Mouse (Mus musculus): ENCODE data around the gene Snapc4.

The Snapc4 gene

DNA sequence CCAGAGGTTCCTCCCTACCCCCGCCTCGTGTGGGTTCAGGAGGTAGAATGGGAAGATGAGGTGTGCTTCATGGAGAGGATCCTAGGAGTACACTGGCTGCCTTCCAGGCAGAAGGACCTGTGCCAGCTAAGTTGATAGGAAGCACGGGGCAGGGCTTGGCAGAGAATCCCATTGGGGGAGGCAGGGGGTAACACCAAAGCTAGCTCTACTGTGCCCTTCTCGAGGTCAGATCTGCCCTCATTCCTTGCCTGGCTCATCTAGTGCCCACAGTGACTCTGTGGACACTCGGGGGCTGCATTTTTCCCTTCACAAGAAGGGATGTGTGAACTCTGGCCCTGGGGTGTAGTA, 41.3 kb downstream of the Snapc4 start:
- no peak for DNase-seq (ENCODE audit: low spot score)

DNA sequence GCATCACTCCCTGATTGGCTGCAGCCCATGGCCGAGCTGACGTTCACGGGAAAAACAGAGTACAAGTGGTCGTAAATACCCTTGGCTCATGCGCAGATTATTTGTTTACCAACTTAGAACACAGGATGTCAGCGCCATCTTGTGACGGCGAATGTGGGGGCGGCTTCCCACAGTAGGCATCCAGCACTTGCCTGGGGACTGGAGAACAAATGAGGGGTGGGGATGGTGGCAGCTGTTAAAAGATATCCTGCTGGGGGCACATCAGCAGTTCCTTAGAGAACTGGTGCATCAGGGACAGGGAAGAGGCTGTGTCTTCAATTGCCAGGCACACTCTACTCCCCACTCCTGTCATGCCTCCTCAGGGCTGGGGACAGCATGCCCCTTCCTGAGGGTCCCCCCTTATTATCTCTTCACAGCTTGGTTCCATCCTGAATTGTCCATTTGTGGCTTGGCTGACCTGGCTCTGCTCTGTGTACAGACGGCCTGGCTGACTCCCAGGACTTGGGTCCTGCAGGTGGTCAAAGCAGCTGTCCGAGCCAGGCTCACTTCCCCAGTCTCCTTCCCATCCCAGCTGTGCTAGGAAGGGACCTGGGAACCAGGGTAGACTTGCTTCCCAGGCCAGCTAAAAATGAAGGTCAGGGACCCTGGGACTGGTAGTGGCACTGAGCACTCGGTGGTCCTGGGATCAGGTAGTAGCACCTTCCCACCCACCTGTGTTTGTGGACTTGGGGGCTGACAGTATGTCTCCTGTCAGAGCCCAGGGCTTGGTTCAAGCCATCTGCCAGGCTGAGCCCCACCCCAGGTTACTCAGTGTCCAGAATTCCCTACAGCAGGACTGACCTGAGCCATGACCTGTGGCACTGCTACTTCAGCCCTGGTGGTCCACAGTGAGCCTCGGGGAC, 41.9 kb downstream of the Snapc4 start:
- DNase-seq (ENCODE audit: low spot score), result no peak

DNA sequence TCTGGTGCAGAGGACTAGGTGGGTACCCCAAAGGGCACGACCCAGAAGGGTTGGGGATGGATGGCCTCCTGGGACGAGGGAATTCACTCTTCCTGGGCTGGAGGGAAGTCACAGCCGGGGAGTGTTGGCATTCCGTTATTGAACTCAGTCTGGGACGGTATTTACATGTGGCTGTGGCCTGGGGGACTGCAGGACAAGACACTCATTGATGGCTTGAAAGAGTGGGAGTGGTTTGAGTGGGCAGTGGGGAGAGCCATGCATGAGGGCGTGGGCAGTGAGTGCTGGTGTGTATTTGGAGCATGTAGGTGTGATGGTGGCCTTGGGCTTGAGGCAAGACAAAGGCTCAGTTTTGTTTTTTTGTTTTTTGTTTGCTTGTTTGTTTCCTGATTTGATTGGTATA, 49.8 kb downstream of the Snapc4 start:
- DNase-seq (ENCODE audit: low spot score), result no peak

DNA sequence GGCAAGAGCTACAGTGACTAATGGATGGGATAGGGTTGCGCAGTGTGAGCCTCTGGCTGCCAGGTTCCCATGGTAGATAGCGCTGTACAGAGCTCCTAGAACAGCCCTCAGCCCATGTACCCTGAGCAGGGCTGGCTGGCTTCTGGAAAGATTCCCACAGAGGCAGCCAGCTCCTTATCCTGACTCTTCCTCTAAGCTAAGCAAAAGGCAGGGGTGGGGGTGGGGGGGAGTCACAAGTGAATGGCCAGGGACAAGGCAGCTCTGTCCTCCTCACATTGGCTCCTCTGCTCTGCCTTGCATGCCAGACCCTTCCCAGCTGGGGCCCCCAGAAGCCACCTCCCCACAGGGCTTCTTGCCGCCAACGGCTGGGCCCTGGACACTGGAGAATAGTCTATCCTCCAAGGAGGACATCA, 50.4 kb downstream of the Snapc4 start:
- DNase-seq (ENCODE audit: low spot score), result no peak

DNA sequence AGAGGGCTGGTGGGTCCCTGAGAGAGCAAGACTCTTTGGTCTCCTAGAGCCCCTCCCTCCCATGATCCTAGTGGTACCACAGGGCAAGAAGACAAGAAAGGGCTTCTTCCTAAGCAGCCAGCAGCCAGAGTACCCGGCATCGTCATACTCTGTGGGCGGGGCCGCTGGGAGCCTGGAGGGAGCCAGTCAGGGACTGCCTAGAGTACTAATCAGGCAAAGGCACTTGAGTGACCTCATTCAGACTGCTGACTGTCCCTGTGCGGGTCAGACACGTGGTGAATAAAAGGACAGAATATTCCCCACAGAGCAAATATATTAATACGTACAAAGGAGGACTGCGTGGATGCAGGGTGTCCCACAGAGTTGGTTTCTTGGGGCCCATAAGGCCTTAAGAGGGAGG, 51.1 kb downstream of the Snapc4 start:
- DNase-seq (ENCODE audit: low spot score), result no peak

DNA sequence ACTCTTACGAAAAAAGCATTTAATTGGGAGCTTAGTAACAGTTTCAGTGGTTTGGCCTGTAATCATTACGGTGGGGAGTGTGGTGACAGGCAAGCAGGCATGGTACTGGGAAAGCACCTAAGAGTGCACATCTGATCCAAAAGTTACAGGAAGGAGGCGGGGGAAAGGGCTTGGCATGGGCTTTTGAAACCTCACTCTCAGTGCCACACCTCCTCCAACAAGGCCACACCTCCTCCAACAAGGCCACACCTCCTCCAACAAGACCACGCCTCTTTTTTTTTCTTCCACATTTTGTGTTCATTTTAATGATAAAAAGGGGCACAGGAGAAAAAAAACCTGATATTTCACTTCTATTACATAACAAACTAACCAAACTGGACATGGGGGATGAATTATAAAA, 52.6 kb downstream of the Snapc4 start:
- DNase-seq (ENCODE audit: low spot score), result no peak

DNA sequence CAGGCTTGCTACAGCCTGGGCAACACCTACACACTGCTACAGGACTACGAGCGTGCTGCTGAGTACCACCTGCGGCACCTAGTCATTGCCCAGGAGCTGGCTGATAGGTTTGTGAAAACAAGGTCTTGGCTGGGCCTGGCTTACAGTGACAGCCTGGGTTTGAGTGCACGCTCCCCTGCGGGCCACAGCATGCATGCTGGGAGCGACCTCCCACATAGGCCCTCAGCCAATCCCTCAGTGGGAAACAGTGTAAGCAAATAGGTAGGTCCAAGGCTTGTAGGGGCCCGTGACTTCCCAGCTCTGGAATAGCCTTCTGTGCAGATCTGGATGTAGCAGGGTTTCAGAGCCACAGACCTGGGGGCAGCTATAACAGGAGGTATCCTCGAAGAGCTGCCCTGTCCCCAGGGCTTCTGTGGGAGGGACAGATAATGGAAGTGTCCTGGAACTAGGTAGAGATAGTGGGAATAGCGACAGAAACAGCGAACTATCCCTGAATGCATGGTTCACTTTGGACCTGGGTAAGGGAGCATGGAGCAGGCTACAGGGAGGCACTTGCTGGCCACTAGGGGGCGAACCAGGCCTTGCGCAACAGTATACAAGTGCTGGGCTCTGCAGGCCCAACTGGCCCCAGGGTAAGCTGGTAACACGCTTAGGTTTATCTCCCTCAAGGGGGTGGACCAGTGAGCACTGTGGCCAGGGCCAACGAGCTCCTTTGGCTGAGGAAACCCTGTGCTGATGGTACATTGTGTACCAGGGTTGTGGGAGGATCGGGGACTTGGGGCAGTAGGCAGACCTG, 54.9 kb downstream of the Snapc4 start:
- no peak for DNase-seq (ENCODE audit: low spot score)

DNA sequence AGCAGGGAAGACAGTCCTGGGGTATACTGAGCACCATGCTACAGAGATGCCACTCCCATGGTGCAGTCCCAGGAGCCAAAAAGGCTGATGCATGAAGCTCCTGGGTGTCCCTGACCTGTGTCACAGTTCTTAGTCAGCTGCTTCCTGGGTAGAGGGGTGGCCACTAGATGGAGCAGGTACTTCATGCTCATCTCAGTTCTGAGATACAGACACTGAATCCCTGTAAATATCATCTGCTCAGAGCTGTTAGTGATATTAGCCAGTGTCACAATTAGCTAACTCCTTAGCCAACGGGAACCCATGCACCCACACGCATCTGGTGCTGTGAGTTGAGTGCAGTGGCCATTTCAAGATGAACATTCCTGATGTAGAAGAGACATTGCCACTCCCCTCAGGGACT, 55.5 kb downstream of the Snapc4 start:
- no peak for DNase-seq (ENCODE audit: low spot score)

DNA sequence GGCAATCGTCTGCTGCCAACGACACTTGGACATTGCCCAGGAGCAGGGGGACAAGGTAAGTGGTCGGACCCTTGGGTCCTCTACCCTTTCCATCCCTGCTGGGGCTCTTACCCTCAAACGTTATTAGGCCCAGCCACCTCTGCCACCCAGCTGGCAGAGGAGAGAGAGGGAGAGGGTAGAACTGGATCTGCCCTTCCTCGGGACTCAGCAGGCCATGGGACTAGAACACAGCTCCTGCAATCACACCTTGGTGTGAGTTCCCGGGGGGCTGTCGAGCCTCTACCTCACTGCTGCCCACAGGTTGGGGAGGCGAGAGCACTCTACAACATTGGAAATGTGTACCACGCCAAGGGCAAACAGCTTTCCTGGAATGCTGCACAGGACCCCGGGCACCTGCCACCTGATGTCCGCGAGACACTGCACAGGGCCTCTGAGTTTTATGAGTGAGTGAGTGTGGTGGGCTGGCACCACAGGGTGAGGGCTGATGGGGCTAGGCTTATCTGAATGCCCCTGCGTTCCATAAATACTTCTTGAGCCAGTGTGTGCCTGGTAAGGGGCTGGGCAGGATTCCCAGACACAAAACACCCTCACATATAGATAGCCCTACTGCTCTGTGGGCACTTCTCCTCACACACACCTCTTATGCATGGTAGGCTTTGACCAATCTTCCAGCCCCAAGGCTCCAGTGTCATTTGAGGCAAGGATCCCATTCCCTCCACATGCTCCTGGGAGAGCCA, 56.7 kb downstream of the Snapc4 start:
- no peak for DNase-seq (ENCODE audit: low spot score)

DNA sequence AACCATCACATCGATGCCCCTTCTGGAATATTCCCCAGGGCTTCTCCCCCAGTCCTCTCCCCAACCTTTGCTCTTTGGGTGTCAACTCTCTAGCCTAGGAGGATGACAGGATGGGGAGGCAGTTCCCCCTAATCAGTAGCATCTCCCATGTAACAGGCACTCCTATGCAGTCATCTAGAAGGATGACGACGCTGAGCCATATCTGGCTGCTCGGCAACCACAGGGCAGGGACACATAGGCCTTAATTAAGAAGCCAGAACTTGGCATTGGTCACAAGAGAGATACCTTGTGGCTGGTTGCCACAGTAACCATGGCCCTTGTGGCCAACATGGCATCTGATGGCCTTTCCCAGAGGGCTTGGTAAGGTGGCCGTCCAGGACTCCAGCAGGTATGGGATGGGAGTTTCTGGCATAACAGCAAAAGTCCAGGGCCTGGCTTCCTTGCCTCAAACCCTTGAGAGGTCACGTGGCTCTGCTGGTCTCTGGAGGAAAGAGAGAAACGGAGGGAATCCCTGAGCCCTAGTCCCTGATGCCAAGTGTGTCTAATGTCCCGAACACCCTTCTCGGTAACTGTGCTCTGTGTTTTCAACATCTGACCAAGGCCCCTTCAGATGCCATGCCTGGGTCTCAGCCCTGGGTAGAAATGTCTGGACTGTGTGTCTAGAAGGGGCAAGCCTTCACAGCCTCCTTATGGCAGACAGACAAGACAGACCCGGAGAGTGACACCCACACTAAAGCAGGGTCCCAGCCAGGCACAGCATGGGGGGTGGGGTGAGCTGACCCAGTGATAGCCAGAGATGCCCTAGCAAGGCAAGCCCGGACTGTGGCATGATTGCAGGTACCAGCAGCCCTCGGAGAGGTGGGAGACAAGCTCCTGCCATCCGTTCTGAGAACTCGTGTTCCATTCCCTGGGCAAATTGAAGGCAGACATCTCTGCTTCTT, 59.9 kb downstream of the Snapc4 start:
- DNase-seq (ENCODE audit: low spot score), result no peak

DNA sequence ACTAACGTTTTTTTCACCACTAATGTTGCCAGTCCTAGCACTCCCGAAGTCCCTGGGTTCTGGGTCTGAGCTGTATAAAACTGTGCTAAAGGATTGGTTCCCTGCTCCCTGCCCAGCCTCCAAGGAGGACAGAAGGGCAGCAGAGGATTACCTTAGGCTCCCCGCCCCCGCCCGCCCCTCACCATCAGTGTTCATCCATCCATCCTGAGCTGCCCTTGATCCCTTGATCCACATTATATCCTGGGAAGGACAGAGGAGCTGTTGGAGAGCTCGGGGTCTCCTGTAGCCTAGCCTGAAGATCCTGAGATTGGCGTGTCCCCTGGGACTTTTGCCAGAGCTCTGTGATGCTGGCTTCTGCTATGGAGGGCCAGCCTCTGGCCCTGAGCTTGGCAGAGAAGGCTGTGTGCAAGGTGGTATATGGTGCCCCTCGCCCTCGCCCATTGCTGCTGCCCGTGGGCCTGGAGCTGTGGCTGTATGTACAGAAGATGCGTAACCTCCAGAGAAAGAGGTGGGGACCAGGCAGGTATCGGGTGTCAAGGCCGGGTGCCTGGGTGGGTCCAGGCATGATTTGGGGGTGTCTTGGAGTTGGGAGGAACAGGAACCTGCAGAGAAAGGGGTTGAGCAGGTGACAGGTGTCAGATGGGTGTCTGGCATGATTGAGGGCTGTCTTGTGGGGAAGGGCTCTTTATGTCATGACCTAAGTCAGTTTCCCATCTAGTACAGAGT, 60.8 kb downstream of the Snapc4 start:
- no peak for DNase-seq (ENCODE audit: low spot score)

DNA sequence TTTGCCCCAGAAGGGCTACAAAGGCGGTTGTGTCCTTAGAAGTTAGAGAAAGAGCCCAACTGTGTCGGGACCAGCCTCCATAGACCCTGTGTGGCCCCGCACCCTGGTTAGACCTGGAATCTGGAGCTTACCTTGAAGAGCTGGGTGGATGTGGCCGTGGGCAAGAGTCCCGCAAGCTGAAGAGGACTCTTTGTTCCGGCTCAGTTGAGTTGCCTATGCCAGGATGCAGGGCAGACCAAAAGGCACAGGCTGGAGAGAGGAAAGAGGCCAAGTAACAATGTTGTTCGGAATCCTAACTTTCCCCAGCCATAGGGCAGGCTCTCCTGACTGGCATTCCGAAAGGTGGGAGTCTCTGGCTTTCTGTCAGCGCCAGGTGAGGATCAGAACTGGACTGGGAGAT, 61.3 kb downstream of the Snapc4 start:
- no peak for DNase-seq (ENCODE audit: low spot score)

DNA sequence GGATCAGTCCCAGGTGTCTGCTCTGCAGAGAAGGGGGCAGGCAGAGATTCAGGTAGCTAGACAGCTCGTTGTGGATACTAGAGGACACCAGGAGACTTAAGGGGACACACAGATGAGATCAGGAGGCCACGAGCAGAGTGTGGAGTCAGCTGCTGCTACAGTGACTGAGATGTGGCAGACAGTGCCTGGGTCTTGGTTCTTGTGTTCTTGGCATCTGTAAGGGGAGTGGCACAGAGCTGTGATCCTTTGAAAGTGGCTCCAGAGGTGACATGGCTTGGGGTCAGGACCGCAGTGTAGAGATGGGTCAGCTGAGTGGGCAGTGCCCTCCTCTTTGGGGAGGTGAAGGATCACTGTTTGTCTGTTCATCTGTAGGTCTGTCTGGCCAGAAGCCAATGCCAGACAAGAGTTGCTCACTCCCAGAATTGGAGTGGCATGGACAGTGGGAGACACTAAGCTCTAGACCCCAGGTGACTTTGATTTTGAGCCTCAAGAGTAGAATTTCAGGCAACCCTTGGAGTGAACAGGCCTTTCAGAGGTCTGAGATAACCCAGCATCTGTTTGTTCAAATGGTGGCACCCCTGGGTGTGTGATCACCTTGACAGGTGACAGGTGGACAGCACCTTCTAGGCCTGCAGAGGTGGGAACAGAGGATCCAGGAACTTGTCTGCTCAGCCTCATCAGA, 62.3 kb downstream of the Snapc4 start:
- DNase-seq (ENCODE audit: low spot score), result no peak

DNA sequence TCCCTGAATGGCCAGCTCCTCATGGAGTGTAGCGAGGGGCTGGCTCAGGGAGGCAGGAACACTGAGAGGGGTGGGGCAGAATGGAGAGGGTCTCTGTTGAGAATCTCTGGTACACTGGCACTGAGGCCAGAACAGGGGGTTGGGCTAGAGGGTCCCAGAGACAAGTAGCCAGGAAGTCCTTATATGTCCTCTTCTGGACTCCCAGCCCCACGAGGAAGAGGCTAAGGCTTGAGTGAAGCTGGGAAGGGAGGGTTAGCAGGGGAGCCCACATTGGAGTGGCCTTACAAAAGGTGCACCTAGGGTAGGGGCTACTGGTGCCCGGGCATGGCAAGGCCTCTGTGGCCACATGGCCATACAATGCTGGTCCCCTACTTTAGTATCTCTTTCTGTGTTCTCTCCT, 63.1 kb downstream of the Snapc4 start:
- no peak for DNase-seq (ENCODE audit: low spot score)

DNA sequence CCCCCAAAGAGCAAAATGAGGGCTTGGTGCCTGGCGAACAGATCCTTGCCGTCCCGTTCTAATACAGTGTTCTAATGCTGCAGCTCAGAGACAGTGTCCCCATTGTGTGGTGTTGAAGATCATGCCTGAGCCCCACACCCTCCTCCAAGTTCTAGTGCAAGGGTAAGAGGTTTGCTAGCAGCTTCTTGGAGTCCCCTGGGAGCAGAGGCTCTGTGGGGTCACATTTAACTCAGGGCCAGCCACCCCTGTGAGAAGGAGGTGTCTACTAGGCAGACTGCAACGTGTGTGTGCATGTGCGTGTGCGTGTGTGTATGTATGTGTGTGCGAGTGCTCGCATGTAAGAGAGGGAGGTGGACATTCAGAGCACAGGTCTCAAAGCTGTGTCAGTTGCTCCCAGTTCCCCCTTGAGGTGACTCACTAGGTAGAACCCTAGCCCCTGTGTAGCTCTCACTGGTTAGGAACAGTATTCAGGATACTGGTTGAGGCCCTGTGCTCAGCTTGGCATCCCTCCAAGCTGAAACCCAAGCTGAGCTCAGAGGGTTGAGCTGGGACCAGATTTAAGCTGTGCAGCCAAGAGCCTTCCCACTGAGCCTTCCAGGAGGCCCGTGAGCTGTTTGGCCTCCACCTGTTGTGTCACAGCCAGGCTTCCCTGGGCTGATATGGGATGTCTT, 63.7 kb downstream of the Snapc4 start:
- no peak for DNase-seq (ENCODE audit: low spot score)

DNA sequence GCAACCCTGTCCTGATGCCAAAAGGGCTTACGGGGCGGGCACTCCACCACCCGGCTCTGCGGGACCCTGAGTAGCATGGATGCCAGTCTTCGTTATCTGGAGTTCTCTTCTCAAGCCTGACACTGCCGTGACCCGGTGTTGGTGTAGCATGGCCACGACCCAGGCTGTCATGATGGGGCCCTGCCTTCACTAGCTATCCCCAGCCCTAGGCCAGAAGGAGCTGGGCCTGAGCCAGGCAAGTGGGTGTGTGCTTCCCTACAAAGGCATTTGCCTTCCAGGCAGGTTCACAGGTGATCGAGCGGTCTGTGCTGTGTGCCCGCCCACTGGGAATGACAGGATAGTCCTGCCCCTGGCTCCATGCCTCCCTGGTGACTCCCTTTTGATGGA, 64.5 kb downstream of the Snapc4 start:
- DNase-seq (ENCODE audit: low spot score), result no peak

DNA sequence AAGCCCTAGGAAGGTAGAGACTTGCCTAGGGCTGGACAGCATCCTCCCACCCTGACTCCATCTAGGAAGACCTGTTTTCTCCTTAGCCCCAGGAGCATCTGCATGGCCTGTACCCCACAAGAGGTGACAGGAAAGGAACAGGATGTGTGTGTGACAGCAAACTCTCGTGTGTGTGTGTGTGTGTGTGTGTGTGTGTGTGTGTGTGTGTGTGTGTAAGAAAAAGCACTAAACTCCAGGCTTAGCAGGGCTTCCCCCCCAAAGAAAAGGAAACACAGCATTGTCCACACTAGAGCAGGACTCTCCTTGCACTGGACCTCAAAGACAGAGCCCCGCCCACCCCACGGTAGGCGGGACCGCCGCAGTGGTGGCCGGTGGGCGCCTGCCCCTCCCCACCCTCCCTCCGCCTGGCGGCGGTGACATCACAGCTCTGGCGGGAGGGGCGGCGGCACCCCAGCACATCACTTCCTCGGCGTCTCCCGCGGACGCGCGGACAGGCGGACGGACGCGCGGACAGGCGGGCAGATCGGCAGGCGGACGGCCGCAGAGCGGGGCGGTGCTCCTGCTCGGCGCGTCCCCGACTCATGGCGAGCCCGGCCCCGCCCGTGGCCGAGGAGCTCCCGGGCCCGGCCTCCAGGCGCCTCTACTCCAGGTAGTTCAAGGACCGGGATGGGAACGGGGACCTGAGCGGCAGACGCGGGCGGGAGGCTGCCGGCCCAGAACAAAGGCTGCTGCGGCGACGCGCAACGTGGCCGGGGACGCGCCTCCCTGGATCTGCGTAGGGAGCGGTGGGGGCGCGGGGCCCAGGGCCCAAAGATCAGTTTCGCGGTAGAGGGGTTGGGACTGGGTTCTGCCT, 65.2 kb downstream of the Snapc4 start, which contains the start of gene Gpsm1:
Gpsm1 (plus strand) TSS at position 444 of the 853 bp plus-strand sequence.
- DNase-seq (ENCODE audit: low spot score), result peak; percentile 46

DNA sequence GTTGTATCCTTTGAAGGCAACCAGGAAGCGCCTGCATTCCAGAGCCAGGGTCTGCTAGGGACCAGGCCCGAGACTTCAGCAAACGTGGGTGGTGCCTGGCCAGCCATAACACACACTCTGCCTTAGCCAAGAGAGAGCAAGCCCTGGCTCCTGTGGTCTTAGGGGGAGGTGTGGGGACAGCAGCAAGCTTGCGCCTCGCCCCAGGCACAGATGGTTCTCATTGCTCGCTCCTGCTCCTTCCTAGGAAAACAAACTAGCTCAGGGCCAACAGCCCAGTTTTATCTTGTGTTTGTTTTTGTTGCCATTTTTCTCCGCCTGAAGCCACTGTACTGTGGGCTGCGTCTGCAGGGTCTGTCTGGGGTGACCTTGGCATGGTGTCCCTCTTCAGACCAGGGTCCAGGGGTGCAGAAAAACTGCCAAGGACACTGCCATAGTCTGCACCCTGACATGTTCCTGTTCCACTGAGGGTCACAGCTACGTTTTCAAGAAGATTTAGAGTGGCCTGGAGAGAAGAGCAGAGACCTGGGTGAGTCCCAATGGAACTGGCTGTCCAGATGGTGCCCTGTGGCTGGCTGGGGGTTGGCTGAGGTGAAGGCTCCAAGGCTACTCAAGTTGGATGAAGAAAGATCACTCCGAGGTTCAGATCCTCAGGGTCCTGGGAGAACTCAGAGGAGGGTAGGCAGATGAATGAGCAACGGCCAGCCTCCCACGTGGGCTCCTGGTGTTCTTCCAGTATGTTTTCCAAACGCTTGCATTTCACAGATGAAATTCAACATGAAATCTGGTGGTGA, 66.0 kb downstream of the Snapc4 start:
- DNase-seq (ENCODE audit: low spot score), result no peak
